Mouse (Mus musculus) CD4-positive, CD25-positive, alpha-beta regulatory T cell, adult 4 months (primary cell): ENCODE measurements at regions not wholly inside any gene's neighbourhood (a gene's known extent, or its start where the extent isn't known, plus 50 kb on each side); places are given as distances from the start of the nearest gene placed in this dataset.
"Not testable (repeated sequence)": the region's sequence is repeated elsewhere in the genome, so short reads cannot be mapped to it uniquely, and the experiment has no call there.

Experiments
- ATAC-seq: one replicate; pipeline ENCODE4 v1.8.0; 2017

- ATAC-seq = not testable (repeated sequence)
Measured at GRCm38 (mm10) chr13:11030874-11031273, 670.2 kb upstream of the Chrm3 start.

GRCm38 (mm10) chr13:11030381-11030780 is 669.7 kb upstream of the Chrm3 start:
- no peak for ATAC-seq

- no peak for ATAC-seq
Measured at GRCm38 (mm10) chr13:11025918-11026317, 665.3 kb upstream of the Chrm3 start.

GRCm38 (mm10) chr13:11024441-11024840 is 663.8 kb upstream of the Chrm3 start:
- ATAC-seq = no peak

- no peak for ATAC-seq
Measured at GRCm38 (mm10) chr13:11017584-11017983, 656.9 kb upstream of the Chrm3 start.

GRCm38 (mm10) chr13:11005374-11005773 is 644.7 kb upstream of the Chrm3 start:
- no peak for ATAC-seq

GRCm38 (mm10) chr13:10991151-10991550 is 630.5 kb upstream of the Chrm3 start:
- no peak for ATAC-seq

GRCm38 (mm10) chr13:10990503-10991025 is 629.9 kb upstream of the Chrm3 start:
- no peak for ATAC-seq

GRCm38 (mm10) chr13:10989095-10989814 is 628.6 kb upstream of the Chrm3 start:
- ATAC-seq = no peak

- ATAC-seq = no peak
Measured at GRCm38 (mm10) chr13:10983736-10984135, 623.1 kb upstream of the Chrm3 start.

- ATAC-seq = no peak
Measured at GRCm38 (mm10) chr13:10982543-10982942, 621.9 kb upstream of the Chrm3 start.

GRCm38 (mm10) chr13:10971932-10972331 is 611.3 kb upstream of the Chrm3 start:
- ATAC-seq = no peak

- ATAC-seq = no peak
Measured at GRCm38 (mm10) chr13:10970721-10971120, 610.1 kb upstream of the Chrm3 start.

- ATAC-seq = no peak
Measured at GRCm38 (mm10) chr13:10952923-10953322, 592.3 kb upstream of the Chrm3 start.

GRCm38 (mm10) chr13:10950658-10951057 is 590.0 kb upstream of the Chrm3 start:
- not testable (repeated sequence) for ATAC-seq

- no peak for ATAC-seq
Measured at GRCm38 (mm10) chr13:10947398-10947797, 586.8 kb upstream of the Chrm3 start.

GRCm38 (mm10) chr13:10943877-10944276 is 583.2 kb upstream of the Chrm3 start:
- ATAC-seq = no peak

GRCm38 (mm10) chr13:10942031-10942655 is 581.5 kb upstream of the Chrm3 start:
- ATAC-seq = no peak

- no peak for ATAC-seq
Measured at GRCm38 (mm10) chr13:10938233-10938632, 577.6 kb upstream of the Chrm3 start.

GRCm38 (mm10) chr13:10930741-10931140 is 570.1 kb upstream of the Chrm3 start:
- no peak for ATAC-seq

- ATAC-seq = no peak
Measured at GRCm38 (mm10) chr13:10914377-10914776, 553.7 kb upstream of the Chrm3 start.

- ATAC-seq = no peak
Measured at GRCm38 (mm10) chr13:10909122-10909751, 548.6 kb upstream of the Chrm3 start.

- ATAC-seq = no peak
Measured at GRCm38 (mm10) chr13:10867864-10868263, 507.2 kb upstream of the Chrm3 start.
